Mouse (Mus musculus) CH12.LX (cell line): ENCODE measurements around the gene Abcf2. TPM values are rescaled to one million over a fixed set of nuclear protein-coding genes. Genes with fewer than 3 reads are reported as not detected.

ENCODE experiments used
- DNase-seq: peaks from one replicate; pipeline ENCODE4 v3.0.0-alpha.2; 2013; ENCODE audit errors: extremely low read depth
- H3K27ac ChIP-seq: 2 replicates; pipeline ENCODE4 v1.5.1; 2012; ENCODE audit warnings: low read depth, mild to moderate bottlenecking, control low read depth, moderate library complexity; ENCODE audit not compliant: insufficient read depth
- H3K27me3 ChIP-seq: replicated peaks from 2 replicates; pipeline ENCODE3; 2012; ENCODE audit warnings: inconsistent platforms
- H3K36me3 ChIP-seq, 2 experiments: replicated peaks in 1 of 2; 2 replicates each; pipeline versions ENCODE3 to v1.6.1; 2012; ENCODE audit warnings: inconsistent platforms in 1 of 2, low read length in 1 of 2, mild to moderate bottlenecking in 1 of 2, mixed read lengths in 1 of 2, moderate library complexity in 1 of 2; ENCODE audit not compliant: control insufficient read depth in 1 of 2, insufficient read depth in 1 of 2
- H3K4me1 ChIP-seq, 2 experiments: 2 replicates each; pipeline ENCODE4 v1.6.1; 2012; ENCODE audit warnings: inconsistent platforms in 1 of 2, moderate library complexity in 1 of 2; ENCODE audit not compliant: insufficient read depth in 2 of 2, control insufficient read depth in 1 of 2
- H3K4me2 ChIP-seq: 2 replicates; pipeline ENCODE4 v1.6.1; 2012; ENCODE audit warnings: low read depth, mild to moderate bottlenecking, control low read depth; ENCODE audit not compliant: poor library complexity, insufficient read depth, severe bottlenecking
- H3K4me3 ChIP-seq, 3 experiments: fragments of 150-350 bp in 1 of 3; sonication (generic) in 1 of 3; replicated peaks in 1 of 3; 2 replicates each; pipeline versions ENCODE3 to v1.5.1; 2011 to 2012; ENCODE audit warnings: low read depth in 2 of 3, low read length in 2 of 3, mild to moderate bottlenecking in 2 of 3, moderate library complexity in 2 of 3, control low read depth in 1 of 3, improper control_type of control experiment in 1 of 3, inconsistent platforms in 1 of 3, mixed read lengths in 1 of 3; ENCODE audit not compliant: poor library complexity in 1 of 3
- H3K79me2 ChIP-seq: replicated peaks from 2 replicates; pipeline ENCODE4 v1.6.1; 2012; ENCODE audit warnings: mild to moderate bottlenecking, moderate library complexity; ENCODE audit not compliant: control insufficient read depth, poor library complexity, insufficient read depth, severe bottlenecking; ENCODE audit errors: extremely low read depth
- H3K9ac ChIP-seq: 2 replicates; pipeline ENCODE4 v1.6.1; 2012; ENCODE audit warnings: low read depth, mild to moderate bottlenecking, control low read depth, moderate library complexity; ENCODE audit not compliant: insufficient read depth
- H3K9me3 ChIP-seq: replicated peaks from 2 replicates; pipeline ENCODE3; 2012; ENCODE audit warnings: low read length, inconsistent platforms, mixed read lengths
- BHLHE40 ChIP-seq: IDR thresholded peaks from 2 replicates; pipeline ENCODE4 v1.6.1; 2011; ENCODE audit warnings: mild to moderate bottlenecking, low read depth, low read length, improper control_type of control experiment
- CHD1 ChIP-seq: IDR thresholded peaks from 2 replicates; pipeline ENCODE4 v1.6.1; 2012; ENCODE audit warnings: low read depth, low read length, improper control_type of control experiment, inconsistent platforms
- CHD2 ChIP-seq: IDR thresholded peaks from 2 replicates; pipeline ENCODE4 v1.6.1; 2011; ENCODE audit warnings: low read length, improper control_type of control experiment
- EP300 ChIP-seq: IDR thresholded peaks from 2 replicates; pipeline ENCODE4 v1.6.1; 2011; ENCODE audit warnings: low read length, improper control_type of control experiment
- ETS1 ChIP-seq: conservative IDR thresholded peaks from 2 replicates; pipeline ENCODE4 v1.6.1; 2012; ENCODE audit warnings: low read depth, mild to moderate bottlenecking, inconsistent platforms, low read length, improper control_type of control experiment, moderate library complexity
- HCFC1 ChIP-seq: IDR thresholded peaks from 2 replicates; pipeline ENCODE4 v1.6.1; 2012; ENCODE audit warnings: low read depth, mild to moderate bottlenecking, inconsistent platforms, low read length, improper control_type of control experiment
- IRF4 ChIP-seq: IDR thresholded peaks from 2 replicates; pipeline ENCODE4 v1.6.1; 2014; ENCODE audit warnings: low read depth, mild to moderate bottlenecking, inconsistent platforms, low read length, improper control_type of control experiment
- JUN ChIP-seq: IDR thresholded peaks from 2 replicates; pipeline ENCODE4 v1.6.1; 2011; ENCODE audit warnings: low read depth, mild to moderate bottlenecking, low read length, improper control_type of control experiment, moderate library complexity; ENCODE audit not compliant: insufficient read depth
- KAT2A ChIP-seq: IDR thresholded peaks from 2 replicates; pipeline ENCODE4 v1.6.1; 2012; ENCODE audit warnings: low read length, improper control_type of control experiment, inconsistent platforms; ENCODE audit not compliant: insufficient replicate concordance
- MAFK ChIP-seq: IDR thresholded peaks from 2 replicates; pipeline ENCODE4 v1.6.1; 2011; ENCODE audit warnings: low read length, improper control_type of control experiment; ENCODE audit not compliant: insufficient replicate concordance
- MAZ ChIP-seq: IDR thresholded peaks from 2 replicates; pipeline ENCODE4 v1.6.1; 2012; ENCODE audit warnings: low read depth, mild to moderate bottlenecking, inconsistent platforms, low read length, improper control_type of control experiment, moderate library complexity
- MYC ChIP-seq: IDR thresholded peaks from 2 replicates; pipeline ENCODE4 v1.6.1; 2011; ENCODE audit warnings: low read depth, mild to moderate bottlenecking, improper control_type of control experiment, low read length
- NRF1 ChIP-seq: IDR thresholded peaks from 2 replicates; pipeline ENCODE4 v1.6.1; 2014; ENCODE audit warnings: low read depth, mild to moderate bottlenecking, inconsistent platforms, low read length, improper control_type of control experiment, moderate library complexity
- PAX5 ChIP-seq: IDR thresholded peaks from 2 replicates; pipeline ENCODE4 v1.6.1; 2012; ENCODE audit warnings: low read length, inconsistent platforms, mixed read lengths
- POLR2AphosphoS2 ChIP-seq: IDR thresholded peaks from 2 replicates; pipeline ENCODE4 v1.6.1; 2011; ENCODE audit warnings: low read depth, low read length, improper control_type of control experiment
- RCOR1 ChIP-seq: conservative IDR thresholded peaks from 2 replicates; pipeline ENCODE4 v1.6.1; 2012; ENCODE audit warnings: low read depth, mild to moderate bottlenecking, inconsistent platforms, low read length, improper control_type of control experiment
- SIN3A ChIP-seq: IDR thresholded peaks from 2 replicates; pipeline ENCODE4 v1.6.1; 2012; ENCODE audit warnings: low read length, improper control_type of control experiment, inconsistent platforms
- TBP ChIP-seq: conservative IDR thresholded peaks from 2 replicates; pipeline ENCODE4 v1.6.1; 2011; ENCODE audit warnings: low read depth, low read length, improper control_type of control experiment
- UBTF ChIP-seq: IDR thresholded peaks from 2 replicates; pipeline ENCODE4 v1.6.1; 2012; ENCODE audit warnings: low read depth, mild to moderate bottlenecking, inconsistent platforms, low read length, improper control_type of control experiment, moderate library complexity
- USF1 ChIP-seq: IDR thresholded peaks from 2 replicates; pipeline ENCODE4 v1.6.1; 2014; ENCODE audit warnings: low read depth, mild to moderate bottlenecking, inconsistent platforms, low read length, improper control_type of control experiment
- USF2 ChIP-seq: conservative IDR thresholded peaks from 2 replicates; pipeline ENCODE4 v1.6.1; 2011; ENCODE audit warnings: low read depth, low read length, improper control_type of control experiment
- ZKSCAN1 ChIP-seq: IDR thresholded peaks from 2 replicates; pipeline ENCODE4 v1.6.1; 2012; ENCODE audit warnings: low read depth, inconsistent platforms, low read length, improper control_type of control experiment, borderline replicate concordance
- ZNF384 ChIP-seq: IDR thresholded peaks from 2 replicates; pipeline ENCODE4 v1.6.1; 2012; ENCODE audit warnings: low read depth, low read length, improper control_type of control experiment, inconsistent platforms
- dilution Hi-C: fragments of 300-500 bp; cut with MboI; formaldehyde crosslinking; loops from 2 replicates; pipeline ENCODE4 v1.14.3; 2020; ENCODE audit warnings: low sequenced_read_pairs; ENCODE audit not compliant: extremely low pct_unique_long_range_greater_than_20kb, extremely low pct_ligation_motif_present
- in situ Hi-C: fragments of 300-500 bp; cut with MboI; formaldehyde crosslinking; loops from 3 replicates; pipeline ENCODE4 v1.14.3; 2019; ENCODE audit warnings: low sequenced_read_pairs, low pct_ligation_motif_present, low pct_unique_long_range_greater_than_20kb, mixed read lengths
- polyA plus RNA-seq: library from polyadenylated mRNA; unstranded; fragments of >175 nt; gene quantifications from 2 replicates; pipeline ENCODE4 v1.2.1, GENCODE M21; 2012; ENCODE audit warnings: low read depth; ENCODE audit not compliant: insufficient read length
- total RNA-seq, 2 experiments: library from RNA; depleted of rRNA; stranded (reverse); fragments of 300-350 nt in 1 of 2; fragments of >200 nt in 1 of 2; gene quantifications; 2 replicates each; pipeline ENCODE4 v1.2.3; 2012 to 2014

Abcf2 gene
- total and polyA plus RNA-seq, 3 experiments: 118 to 162 (median 162) TPM

DNA sequence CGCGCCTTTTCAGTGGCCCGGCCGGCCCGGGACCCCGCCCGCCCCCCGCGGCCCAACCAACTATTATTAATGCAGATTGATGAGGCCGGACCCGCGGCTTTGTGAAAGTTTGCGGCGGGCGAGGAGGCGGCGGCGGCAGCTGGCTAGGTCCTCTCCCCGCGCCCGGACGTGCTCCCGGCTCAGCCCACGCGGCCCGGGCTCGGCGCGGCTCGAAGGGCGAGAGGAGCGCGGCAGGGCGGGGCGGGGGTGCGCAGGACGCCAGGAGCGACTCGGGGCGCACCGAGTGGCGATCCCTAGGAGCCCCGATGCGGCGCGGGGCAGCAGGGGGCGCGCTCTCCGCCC, 50.4 kb downstream of the Abcf2 start, which contains the start of gene Gbx1:
TSS of gene Gbx1 (minus strand) at position 314 of the 342 bp plus-strand sequence.
- H3K4me1 ChIP-seq: no peaks in the 10 kb centered on the region
- TF ChIP-seq POLR2AphosphoS2: no peak
- no peak for TF ChIP-seq IRF4
- TF ChIP-seq CHD1: no peak
- no peak for TF ChIP-seq UBTF
- TF ChIP-seq NRF1: no peak
- TF ChIP-seq CHD2: no peak
- TF ChIP-seq EP300: no peak
- no peak for TF ChIP-seq HCFC1
- TF ChIP-seq MAFK: no peak
- TF ChIP-seq ZKSCAN1: no peak
- TF ChIP-seq USF2: no peak
- no peak for TF ChIP-seq JUN
- no peak for TF ChIP-seq SIN3A
- no peak for TF ChIP-seq MAZ
- no peak for TF ChIP-seq RCOR1
- TF ChIP-seq KAT2A: no peak
- TF ChIP-seq TBP: no peak
- no peak for TF ChIP-seq USF1
- TF ChIP-seq, all 38 proteins: peak for 0
- H3K9ac ChIP-seq: no peak within 1 kb of the TSS
- peaks cover 45% of the 10 kb centered on the region for H3K27me3 ChIP-seq
- H3K36me3 ChIP-seq: no peaks in the 10 kb centered on the region
- in situ Hi-C loops (no loop called here), dilution Hi-C loops (no loop called here)
- H3K4me3 ChIP-seq: no peak within 1 kb of the TSS
- DNase-seq: no peak
- H3K9me3 ChIP-seq: peaks cover 4% of the 10 kb centered on the region
- no peak within 1 kb of the TSS for H3K4me2 ChIP-seq
- H3K27ac ChIP-seq: no peak within 1 kb of the TSS
- no peaks in the 10 kb centered on the region for H3K79me2 ChIP-seq

GRCm38 (mm10) chr5:24526190-24526888, 50.9 kb downstream of the Abcf2 start:
- no peak for TF ChIP-seq NRF1
- no peak for TF ChIP-seq BHLHE40
- TF ChIP-seq CHD1: no peak
- no peak for TF ChIP-seq PAX5
- no peak for TF ChIP-seq EP300
- TF ChIP-seq USF2: no peak
- no peak for TF ChIP-seq ETS1
- no peak for TF ChIP-seq ZKSCAN1
- no peak for TF ChIP-seq MYC
- TF ChIP-seq HCFC1: no peak
- no peak for TF ChIP-seq RCOR1
- TF ChIP-seq CHD2: no peak
- TF ChIP-seq JUN: no peak
- TF ChIP-seq ZNF384: no peak
- Histone ChIP-seq H3K36me3 (no peaks in the 10 kb centered on the region), H3K4me1 (no peaks in the 10 kb centered on the region), H3K79me2 (no peaks in the 10 kb centered on the region), H3K4me2 (no peak overlapping the region), H3K27ac (no peak overlapping the region), H3K9ac (no peak overlapping the region), H3K27me3 (peaks cover 44% of the 10 kb centered on the region), H3K4me3 (no peak overlapping the region), H3K9me3 (peaks cover 4% of the 10 kb centered on the region)
- dilution Hi-C loops (no loop called here), in situ Hi-C loops (no loop called here)
- DNase-seq: no peak
